Mouse (Mus musculus): ENCODE data around the gene Ppard. TPM values are rescaled to one million over a fixed set of nuclear protein-coding genes. Genes with fewer than 3 reads are reported as not detected.

Ppard gene
- polyA plus RNA-seq, 1 experiment from 2014 or later = 0.66 TPM

GRCm38 (mm10) chr17:28308297-28309195, 76.0 kb downstream of the Ppard start:
- Histone ChIP-seq H3K36me3 (replicated peaks; ENCODE audit: insufficient read depth, low read length) (no peaks in the 10 kb centered on the region), H3K4me3 (ENCODE audit: low read depth, low read length) (no peak overlapping the region), H3K4me1 (ENCODE audit: insufficient read depth) (peaks cover 11% of the 10 kb centered on the region), H3K9ac (replicated peaks) (0 out of 2 replicates have a peak overlapping the region, but pooled peaks have one; percentile 17), H3K27me3 (ENCODE audit: insufficient read depth, low read length) (no peaks in the 10 kb centered on the region), H3K27ac (ENCODE audit: low read depth) (no peak overlapping the region), H3K4me2 (ENCODE audit: low read depth, low read length) (peak overlapping the region; percentile 59), H3K9me3 (ENCODE audit: low read length) (no peaks in the 10 kb centered on the region)
- peak; percentile 90 for DNase-seq
- TF ChIP-seq CTCF (IDR thresholded peaks at IDR 0.05; ENCODE audit: low read depth) = peak; percentile 93
- TF ChIP-seq EP300 (IDR thresholded peaks at IDR 0.05; ENCODE audit: low read depth) = no peak
- WGBS (ENCODE audit: insufficient replicate concordance) = 11% methylated on average over 18 of the region's 18 CpGs
- ATAC-seq = no peak

GRCm38 (mm10) chr17:28310831-28311230, 78.3 kb downstream of the Ppard start:
- no peaks in the 10 kb centered on the region for H3K27me3 ChIP-seq (ENCODE audit: insufficient read depth, low read length)
- no peak overlapping the region for H3K9ac ChIP-seq (replicated peaks)
- H3K4me1 ChIP-seq (ENCODE audit: insufficient read depth) = peaks cover 20% of the 10 kb centered on the region
- TF ChIP-seq EP300 (IDR thresholded peaks at IDR 0.05; ENCODE audit: low read depth) (no peak), CTCF (IDR thresholded peaks at IDR 0.05; ENCODE audit: low read depth) (peak; percentile 22; the same call in 1 of the 2 replicates)
- WGBS (ENCODE audit: insufficient replicate concordance) = 77% methylated on average over 3 of the region's 3 CpGs
- no peak overlapping the region for H3K4me3 ChIP-seq (ENCODE audit: low read depth, low read length)
- H3K27ac ChIP-seq (ENCODE audit: low read depth) = no peak overlapping the region
- no peak for ATAC-seq
- H3K4me2 ChIP-seq (ENCODE audit: low read depth, low read length) = no peak overlapping the region
- DNase-seq = no peak
- no peaks in the 10 kb centered on the region for H3K9me3 ChIP-seq (ENCODE audit: low read length)
- H3K36me3 ChIP-seq (replicated peaks; ENCODE audit: insufficient read depth, low read length) = peaks cover under 1% of the 10 kb centered on the region; the same call in 1 of the 2 replicates

DNA sequence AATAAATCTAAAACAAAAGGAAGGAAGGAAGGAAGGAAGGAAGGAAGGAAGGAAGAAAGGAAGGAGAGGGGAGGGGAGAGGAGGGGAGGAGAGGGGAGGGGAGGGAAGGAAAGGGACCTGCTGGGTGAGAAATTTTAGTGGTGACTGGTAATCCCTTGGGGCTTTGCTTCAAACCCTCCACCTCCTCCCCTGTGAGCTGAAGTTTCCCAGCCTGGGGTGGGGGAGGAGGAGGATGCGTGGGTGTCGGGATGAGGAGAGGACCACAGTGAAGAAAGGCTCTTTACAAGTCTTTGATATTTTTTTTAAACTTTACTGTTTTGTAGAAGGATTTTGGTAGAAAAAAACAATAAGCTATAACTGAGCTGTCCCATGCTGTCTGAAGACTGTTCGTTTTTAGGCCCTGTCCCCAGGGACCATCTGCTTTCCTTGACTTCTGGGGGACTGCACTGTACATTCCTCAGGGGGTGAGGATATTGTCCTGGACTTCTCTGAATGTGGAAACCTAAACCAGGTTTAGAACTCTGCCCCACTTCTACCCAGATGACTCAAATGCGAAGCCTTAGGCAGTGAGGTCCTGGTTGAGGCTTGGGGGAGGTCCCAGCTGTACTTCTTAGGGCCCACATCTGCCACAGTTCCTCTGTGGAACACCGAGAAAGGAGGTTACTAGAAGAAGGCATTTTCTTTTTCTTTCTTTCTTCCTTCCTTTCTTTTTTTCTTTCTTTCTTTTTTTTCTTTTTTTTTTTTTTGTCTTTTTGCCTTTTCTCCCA, 79.0 kb downstream of the Ppard start:
- no peaks in the 10 kb centered on the region for H3K9me3 ChIP-seq (ENCODE audit: low read length)
- no peak overlapping the region for H3K4me2 ChIP-seq (ENCODE audit: low read depth, low read length)
- no peak overlapping the region for H3K9ac ChIP-seq (replicated peaks)
- no peaks in the 10 kb centered on the region for H3K27me3 ChIP-seq (ENCODE audit: insufficient read depth, low read length)
- WGBS (ENCODE audit: insufficient replicate concordance) = 80% methylated on average over 5 of the region's 5 CpGs
- H3K4me3 ChIP-seq (ENCODE audit: low read depth, low read length) = no peak overlapping the region
- H3K4me1 ChIP-seq (ENCODE audit: insufficient read depth) = peaks cover 20% of the 10 kb centered on the region
- DNase-seq = no peak
- ATAC-seq = no peak
- TF ChIP-seq CTCF (IDR thresholded peaks at IDR 0.05; ENCODE audit: low read depth) (no peak), EP300 (IDR thresholded peaks at IDR 0.05; ENCODE audit: low read depth) (no peak)
- no peak overlapping the region for H3K27ac ChIP-seq (ENCODE audit: low read depth)
- H3K36me3 ChIP-seq (replicated peaks; ENCODE audit: insufficient read depth, low read length) = peaks cover 3% of the 10 kb centered on the region; the same call in 1 of the 2 replicates

DNA sequence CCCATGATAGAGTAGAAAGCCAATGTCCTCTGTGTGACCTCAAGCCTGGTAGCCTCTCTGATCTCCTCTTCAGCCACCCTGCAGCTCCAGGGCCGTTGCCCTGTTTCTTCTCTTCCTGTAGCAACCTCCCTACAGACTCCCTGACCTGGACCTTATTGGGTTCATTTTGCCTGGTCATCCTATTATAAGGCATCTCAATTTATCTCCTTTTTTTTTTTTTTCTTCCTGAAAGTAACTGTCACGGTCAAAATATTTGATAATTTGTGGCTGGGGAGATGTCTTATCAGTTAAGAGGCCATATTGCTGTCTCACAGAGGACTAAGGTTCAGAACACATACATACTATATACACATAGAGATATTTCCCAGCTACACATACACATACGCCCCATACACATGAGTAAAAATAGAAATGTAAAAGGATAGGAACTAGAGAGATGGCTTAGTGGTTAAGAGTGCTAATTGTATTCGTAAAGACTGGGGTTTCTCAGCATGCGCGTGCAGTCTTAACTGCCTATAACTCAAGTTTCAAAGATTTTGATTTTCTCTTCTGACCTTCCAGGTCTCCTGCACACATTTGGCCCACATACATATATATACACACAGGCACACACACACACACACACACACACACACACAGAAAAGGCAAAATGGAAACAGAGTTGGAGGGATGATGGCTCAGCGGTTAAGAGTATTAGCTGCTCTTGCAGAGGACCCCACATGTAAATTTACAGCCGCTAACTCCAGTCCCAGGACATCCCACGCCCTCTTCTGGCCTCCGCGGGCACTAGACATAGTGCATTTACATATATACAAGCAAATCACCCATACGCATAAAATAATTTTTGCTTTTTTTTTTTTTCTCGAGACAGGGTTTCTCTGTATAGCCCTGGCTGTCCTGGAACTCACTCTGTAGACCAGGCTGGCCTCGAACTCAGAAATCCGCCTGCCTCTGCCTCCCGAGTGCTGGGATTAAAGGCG, 80.0 kb downstream of the Ppard start:
- TF ChIP-seq EP300 (IDR thresholded peaks at IDR 0.05; ENCODE audit: low read depth) = no peak
- TF ChIP-seq CTCF (IDR thresholded peaks at IDR 0.05; ENCODE audit: low read depth) = peak; percentile 53
- WGBS (ENCODE audit: insufficient replicate concordance) = 20% methylated on average over 17 of the region's 17 CpGs

GRCm38 (mm10) chr17:28313212-28313879, 80.8 kb downstream of the Ppard start, which contains the start of gene Fance:
TSS of gene Fance (plus strand) at chr17:28313519.
- DNase-seq (peak; percentile 99), ATAC-seq (peak; percentile 97)
- peaks cover 7% of the 10 kb centered on the region for H3K36me3 ChIP-seq (replicated peaks; ENCODE audit: insufficient read depth, low read length)
- peak within 1 kb of the TSS; percentile 99 for H3K4me2 ChIP-seq (ENCODE audit: low read depth, low read length)
- WGBS (ENCODE audit: insufficient replicate concordance) = under 1% methylated on average over 66 of the region's 69 CpGs
- no peaks in the 10 kb centered on the region for H3K27me3 ChIP-seq (ENCODE audit: insufficient read depth, low read length)
- peak within 1 kb of the TSS; percentile 83 for H3K27ac ChIP-seq (ENCODE audit: low read depth)
- TF ChIP-seq EP300 (IDR thresholded peaks at IDR 0.05; ENCODE audit: low read depth) (no peak), CTCF (IDR thresholded peaks at IDR 0.05; ENCODE audit: low read depth) (no peak)
- peak within 1 kb of the TSS; percentile 91 for H3K4me3 ChIP-seq (ENCODE audit: low read depth, low read length)
- peaks cover 19% of the 10 kb centered on the region for H3K4me1 ChIP-seq (ENCODE audit: insufficient read depth)
- no peaks in the 10 kb centered on the region for H3K9me3 ChIP-seq (ENCODE audit: low read length)
- peak within 1 kb of the TSS; percentile 88 for H3K9ac ChIP-seq (replicated peaks)

More for the DNA sequence above, 80.0 kb downstream of the Ppard start:
- Histone ChIP-seq H3K9me3 (ENCODE audit: low read length) (no peaks in the 10 kb centered on the region), H3K4me3 (ENCODE audit: low read depth, low read length) (peak overlapping the region; percentile 91), H3K4me2 (ENCODE audit: low read depth, low read length) (peak overlapping the region; percentile 99), H3K4me1 (ENCODE audit: insufficient read depth) (peaks cover 20% of the 10 kb centered on the region), H3K27ac (ENCODE audit: low read depth) (peak overlapping the region; percentile 67; the same call in 1 of the 2 replicates), H3K9ac (replicated peaks) (no peak overlapping the region), H3K36me3 (replicated peaks; ENCODE audit: insufficient read depth, low read length) (peaks cover 6% of the 10 kb centered on the region; the same call in 1 of the 2 replicates), H3K27me3 (ENCODE audit: insufficient read depth, low read length) (no peaks in the 10 kb centered on the region)
- peak; percentile 3 for ATAC-seq
- peak; percentile 52 for DNase-seq
